Mouse (Mus musculus) left cerebral cortex, adult 11 months (tissue): ENCODE measurements around the gene Kcnab3.

Source experiments
- DNase-seq: peaks from one replicate; pipeline ENCODE4 v3.0.0; 2022; ENCODE audit warnings: low spot score

Gene Kcnab3

DNA sequence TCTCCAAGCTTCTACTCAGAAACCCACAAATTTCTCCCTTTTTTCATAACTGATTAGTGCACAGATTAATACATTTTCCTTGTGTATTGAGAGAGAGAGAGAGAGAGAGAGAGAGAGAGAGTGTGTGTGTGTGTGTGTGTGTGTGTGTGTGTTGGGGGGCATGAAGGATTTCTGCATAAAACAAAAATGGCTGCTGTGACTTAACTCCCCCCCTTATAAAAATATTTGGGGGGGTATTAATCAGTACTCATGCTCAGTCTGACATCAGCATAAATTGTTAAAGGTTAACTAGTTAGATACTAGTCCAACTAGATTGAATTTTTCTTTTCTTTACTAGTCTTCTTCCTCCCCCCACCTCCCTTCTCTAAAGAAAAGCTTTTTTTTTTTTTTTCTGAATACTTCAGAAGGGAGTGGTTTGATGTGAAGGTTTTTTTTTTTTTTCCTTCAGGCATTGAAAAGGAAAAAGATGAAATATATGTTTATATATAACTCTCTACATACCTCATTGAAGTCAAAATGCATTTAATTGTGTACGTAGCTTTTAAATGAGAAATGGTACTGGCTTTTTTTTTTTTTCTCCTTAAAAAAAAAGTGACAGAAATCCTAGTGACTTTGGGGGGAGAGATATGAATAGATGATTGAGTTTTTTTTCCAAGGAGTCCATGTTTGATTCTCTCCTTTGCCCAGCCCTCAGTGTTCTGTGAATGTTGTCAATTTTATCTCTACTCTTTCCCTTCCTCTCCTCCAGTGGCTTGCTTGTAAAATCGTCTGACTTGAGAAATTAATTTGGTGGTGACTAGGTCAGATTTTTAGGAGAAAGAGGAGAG is 44.1 kb downstream of the Kcnab3 start:
- DNase-seq = no peak

DNA sequence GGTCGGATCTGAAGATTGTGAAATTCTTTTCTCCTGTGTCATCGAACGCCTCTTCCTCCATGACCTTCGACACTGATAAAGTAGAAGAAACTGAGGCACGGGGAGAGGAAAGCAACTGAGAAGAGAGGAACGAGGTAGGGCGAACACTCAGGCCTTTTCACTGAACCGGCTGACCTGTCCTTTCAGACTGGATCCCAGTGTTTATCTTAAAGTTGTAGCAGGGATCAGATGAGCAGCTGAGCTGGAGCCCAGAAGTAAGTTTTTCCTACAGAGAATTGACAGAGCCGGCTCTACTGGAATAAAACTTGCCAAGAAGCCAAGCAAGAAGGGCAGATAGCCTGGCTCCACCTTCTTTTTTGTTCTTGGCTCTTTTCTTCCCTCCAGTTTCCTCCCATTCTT is 44.8 kb downstream of the Kcnab3 start:
- DNase-seq = no peak

DNA sequence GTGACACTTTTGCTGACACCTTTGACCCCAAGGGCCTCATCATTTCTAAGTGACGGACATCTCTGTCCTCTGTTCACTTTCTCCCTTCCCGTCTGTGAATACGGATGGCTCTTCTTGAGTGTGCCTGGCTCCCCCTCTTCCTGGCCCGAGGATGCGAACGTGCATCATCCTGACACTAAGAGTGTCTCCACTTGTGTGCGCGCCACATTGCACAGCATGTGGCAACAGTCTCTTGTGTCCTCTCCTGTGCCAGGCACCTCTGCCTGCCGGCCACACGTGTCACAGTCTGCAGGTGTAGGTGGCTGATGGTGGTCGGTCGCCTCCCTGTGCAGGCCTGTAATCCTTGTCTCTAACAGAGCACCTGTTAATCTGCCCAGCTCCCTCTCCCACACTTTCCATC is 45.5 kb downstream of the Kcnab3 start:
- DNase-seq = no peak

DNA sequence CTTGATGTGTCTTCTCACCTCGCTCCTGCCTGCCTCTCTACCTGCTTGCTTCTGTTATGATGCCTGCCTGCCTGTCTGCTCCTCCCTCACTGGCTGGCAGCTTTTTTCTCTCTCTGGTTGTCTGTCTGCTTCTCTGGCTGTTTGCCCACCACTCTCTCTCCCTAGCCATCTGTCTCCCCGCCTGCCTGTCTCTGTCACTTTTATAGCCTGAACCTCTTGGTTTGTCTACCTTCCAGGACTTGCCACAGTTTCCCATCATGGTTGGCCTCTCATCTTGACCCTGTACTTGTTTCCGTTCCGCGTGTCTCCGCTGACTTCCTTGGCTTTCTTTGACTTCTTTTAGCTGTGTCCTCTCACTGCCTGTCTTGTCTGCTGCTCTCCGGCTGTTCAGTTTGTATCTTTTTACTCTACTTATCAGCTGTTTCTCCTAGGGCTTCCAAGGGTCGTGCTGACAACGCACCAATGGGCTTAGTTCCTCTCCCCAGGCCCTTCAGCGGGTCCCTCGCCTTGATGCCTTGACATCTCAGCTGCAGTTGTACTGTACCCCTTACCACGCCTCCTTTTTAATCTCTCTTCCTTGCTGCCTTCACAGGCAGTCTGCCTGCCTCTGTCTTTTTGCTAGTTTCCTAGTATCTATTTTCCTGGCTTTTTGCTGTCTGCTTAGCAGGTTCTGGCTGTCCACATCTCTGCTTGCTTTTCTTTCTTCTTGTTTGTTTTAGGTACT is 46.2 kb downstream of the Kcnab3 start:
- no peak for DNase-seq

DNA sequence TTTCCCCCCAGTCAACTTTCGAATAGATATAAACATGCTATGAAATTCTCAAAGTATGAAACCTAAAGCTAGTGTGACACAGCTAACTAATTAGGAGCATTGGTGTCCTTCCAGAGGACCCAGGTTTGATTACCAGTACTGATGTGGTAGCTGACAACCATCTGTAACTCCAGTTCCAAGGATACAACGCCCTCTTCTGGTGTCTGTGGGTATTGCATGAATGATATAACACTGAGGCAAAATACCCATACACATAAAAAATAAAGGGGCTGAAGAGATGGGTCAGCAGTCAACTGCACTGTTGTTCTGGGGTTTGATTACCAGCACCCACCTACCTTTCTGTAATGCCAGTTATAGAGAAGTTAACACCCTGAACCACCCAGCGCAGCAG is 46.7 kb downstream of the Kcnab3 start:
- DNase-seq = no peak

DNA sequence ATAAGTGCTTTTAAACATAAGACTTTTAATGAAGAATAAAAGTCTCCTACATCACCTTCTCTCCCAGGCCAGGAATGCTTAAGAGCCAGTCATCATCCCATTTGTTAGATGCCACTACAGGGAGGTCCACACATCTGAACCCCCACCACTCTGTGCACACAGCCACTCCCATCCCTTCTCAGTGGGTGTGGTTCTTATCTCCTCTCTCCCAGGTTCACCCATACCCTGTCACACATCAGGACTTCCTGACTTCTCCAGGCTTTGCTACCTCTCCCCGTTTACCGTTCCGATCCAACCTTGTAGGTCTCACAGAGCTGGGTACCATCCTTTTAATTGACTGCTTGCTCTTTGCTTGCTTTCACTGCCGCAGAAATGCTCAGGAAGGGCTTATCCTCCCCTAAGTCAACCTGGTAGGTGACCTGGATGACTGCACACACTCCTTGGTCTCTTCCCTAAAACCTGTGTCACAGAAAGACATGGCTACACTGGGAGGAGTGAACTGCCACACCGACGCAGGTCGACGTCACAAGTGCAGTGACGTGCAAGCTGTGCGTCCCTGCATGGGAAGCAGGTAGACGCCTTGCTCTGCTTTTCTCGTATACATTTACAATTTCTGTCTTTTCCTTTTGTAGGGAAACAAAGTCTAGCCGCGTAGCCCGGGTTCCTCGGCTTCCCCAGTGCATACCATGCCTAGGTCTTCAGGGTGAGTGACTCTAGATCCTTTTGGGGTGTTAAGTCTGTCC is 47.3 kb downstream of the Kcnab3 start:
- no peak for DNase-seq

DNA sequence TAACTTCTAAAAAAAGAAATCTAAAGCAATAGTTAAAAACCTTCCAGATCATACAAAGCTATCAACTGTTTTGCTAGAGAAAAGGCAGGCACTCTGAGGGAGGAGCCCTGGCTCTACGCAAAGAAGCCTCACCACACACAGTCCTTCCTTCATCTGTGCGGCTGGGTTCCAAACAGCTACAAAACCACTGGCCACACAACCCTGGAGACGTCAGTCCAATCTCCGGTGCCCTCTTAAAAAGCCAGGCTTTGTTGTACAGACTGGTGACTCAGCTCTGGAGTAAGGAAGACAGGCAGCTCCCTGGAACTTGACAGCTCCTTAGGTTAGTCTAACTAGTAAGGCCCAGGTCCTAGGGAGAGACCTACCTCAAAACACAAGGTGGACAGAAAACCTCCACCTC is 49.6 kb downstream of the Kcnab3 start:
- no peak for DNase-seq

DNA sequence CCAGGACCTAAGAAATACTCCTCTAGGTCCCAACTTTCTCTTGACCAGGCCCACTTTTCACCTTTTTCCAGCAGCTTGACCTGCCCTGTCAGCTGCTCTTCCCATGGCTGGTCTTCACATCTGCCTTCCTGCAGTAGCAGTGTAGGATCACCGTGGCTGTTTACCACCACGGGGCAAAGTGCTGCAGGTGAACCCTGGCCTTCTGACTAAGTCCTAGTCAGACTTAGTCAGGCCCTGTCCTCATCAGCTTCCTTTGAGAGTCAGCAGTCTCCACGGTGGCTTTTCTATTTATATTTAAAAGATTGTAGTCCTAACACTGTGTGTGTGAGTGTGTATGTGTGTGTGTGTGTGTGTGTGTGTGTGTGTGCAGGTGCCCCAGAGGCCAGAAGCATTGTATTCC is 51.7 kb downstream of the Kcnab3 start:
- DNase-seq = no peak

DNA sequence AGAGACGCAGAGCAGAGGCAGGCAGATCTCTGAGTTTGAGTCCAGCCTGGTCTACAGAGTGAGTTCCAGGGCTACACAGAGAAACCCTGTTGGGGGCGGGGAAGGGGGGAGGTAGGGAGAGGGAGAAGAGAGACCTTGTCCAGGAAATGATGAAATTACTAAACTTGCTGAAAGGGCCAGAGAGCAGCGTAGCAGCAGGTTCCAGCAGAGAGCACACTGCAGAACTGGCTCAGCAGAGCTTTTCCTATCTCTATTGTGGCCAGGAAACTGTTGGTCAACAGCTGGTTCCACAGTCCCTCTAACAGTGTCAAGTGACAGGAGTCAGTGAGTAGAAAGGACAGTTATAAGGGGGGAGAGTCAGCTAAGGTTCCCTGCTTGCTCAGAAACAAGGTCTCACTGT is 53.5 kb downstream of the Kcnab3 start:
- no peak for DNase-seq

DNA sequence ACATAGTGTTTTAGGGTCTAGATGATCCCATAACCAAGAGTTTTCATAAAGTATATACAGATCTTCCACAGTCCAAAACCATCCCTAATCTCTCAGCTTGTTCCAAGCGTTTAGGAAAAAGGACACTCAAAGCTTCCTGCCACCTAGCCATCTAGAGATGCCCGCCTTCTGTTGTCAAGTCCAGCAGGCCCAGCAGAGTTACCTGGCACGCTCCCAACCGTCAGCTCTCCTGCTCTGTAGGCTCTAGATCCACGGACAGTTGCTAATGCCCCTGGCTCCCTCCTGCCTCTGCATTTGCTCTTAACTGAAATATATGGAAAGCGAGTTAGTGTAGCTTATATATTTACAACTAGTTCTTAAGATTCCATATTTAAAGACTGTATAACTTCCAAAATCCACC is 55.3 kb downstream of the Kcnab3 start:
- no peak for DNase-seq
